Mouse (Mus musculus) brain, embryonic 18.5 days (tissue): ENCODE results near the gene Rps23.
A peak's percentile ranks its signal among the peaks of the same experiment; 100 is the strongest.
"Not testable (repeated sequence)": the region's sequence is repeated elsewhere in the genome, so short reads cannot be mapped to it uniquely, and the experiment has no call there.

Experiments
- DNase-seq: peaks from one replicate; pipeline ENCODE4 v3.0.0-alpha.2; 2012; ENCODE audit warnings: low read depth, low spot score

Gene Rps23

DNA sequence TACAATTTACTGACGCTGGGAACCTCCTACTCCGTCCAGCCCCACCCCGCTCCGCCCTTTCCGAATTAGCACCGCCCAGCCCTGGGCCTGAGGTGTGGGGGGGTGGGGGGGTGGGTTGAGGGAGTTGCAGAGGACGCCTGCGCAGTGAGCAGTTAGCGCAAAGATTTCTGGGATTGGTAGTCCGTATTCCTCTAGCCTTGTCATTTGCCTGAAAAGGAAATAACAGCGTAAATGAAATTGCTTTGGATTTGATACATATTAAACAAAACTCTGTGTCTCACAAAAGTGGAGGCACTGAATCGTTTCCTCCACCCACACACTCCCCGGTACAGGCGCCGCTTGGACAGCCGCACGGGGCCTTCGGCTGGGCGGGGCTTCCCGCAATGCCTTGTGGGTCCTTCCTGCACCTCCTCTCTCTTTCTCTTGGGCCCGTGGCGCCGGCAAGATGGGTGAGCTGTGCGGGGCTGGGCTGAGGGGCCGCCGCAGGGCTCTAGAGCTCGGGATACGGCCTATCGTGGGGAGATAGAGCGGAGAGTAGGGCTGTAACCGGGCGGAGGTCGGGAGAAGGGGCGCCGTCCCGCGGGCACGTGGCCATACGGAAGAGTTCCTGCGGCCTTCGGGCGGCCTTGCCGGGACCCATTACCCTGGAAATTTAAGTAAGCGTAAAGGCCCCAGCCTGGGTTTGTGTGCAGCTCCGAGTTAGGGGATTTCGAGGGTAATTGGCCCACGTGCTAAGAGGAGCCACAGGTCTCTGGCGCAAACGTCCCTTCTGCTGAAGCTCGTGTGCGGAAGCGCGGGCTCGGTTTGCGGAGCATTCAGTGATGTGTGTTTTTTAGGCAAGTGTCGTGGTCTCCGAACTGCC is at the start of gene Rps23:
Gene Rps23 (plus strand): TSS at position 208 of the 862 bp plus-strand sequence.
- DNase-seq = peak; percentile 86

DNA sequence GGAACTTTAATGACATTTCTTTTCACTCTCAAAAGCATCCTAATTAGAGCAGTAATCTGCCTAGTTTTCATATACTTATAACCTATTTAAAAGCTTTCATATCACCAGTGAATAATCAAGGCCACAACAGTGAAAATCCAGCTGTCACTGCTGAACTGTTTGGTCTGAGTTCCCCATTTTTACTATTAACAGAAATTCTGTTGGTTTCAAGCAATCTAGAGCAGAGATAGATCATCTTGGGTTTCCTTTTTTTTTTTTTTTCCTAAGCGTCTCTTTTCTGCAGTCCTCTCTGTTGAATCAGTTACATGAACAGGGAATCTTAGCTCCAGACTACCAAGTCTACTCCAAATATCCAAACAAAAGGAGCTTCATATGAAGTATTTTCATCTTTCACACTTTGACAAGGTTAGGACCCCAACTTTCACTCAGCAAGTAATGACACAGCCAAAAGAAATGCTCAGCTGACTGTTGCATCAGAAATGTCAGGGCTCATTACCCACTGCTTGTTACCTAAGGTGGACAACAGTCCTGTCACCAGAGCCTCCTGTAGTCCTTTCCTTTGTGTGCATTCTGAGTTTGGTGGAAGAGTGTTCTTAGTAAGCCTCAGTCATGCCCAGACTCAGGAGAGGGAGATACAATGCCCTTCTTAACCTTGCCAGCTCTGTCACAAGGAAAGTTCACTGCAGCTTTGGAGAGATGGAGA is 40.9 kb upstream of the Rps23 start:
- no peak for DNase-seq

- DNase-seq = no peak
Measured at GRCm38 (mm10) chr13:90885856-90886532, 36.8 kb upstream of the Rps23 start.

DNA sequence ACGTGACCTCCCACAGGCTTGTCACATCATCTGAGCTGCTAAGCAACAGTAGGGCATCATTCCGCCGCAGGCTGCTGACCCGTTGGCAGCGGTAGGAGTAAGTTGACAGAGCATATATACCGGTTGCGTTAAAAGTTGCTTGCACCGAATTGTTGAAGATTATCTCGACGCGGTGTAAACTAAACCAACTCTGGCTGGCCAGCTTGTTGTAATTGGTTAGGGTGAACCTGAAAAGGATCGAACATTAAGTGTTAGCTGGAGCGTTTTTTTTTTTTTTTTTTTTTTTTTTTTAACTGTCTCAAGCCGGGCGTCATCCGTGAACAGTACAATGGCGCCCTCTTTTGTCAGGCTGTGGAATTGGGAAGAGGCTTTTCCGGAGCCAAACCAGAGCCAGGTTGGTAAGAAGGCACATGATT is 36.2 kb upstream of the Rps23 start:
- DNase-seq = peak; percentile 42

- no peak for DNase-seq
Measured at GRCm38 (mm10) chr13:90890111-90890510, 32.6 kb upstream of the Rps23 start.

DNA sequence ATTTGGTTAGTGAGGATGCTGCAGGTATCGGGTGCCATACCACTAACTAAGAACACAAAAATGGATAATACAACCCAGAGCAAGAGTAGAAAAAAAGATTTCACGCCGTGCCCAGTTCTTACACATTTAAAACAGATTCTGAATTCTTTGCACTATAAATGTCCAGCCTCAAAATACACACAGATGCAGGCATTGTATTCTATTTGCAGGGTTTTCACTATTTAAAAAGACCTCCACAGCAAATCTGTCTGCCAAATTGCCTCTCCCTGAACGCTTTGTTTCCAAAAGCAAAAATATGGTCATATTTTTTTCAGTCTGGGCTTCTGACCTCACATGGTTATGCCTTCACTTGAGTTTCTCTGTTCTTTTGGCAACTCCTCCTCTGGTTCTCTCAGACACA is 27.9 kb upstream of the Rps23 start:
- no peak for DNase-seq

- no peak for DNase-seq
Measured at GRCm38 (mm10) chr13:90896098-90896497, 26.7 kb upstream of the Rps23 start.

GRCm38 (mm10) chr13:90896821-90897220 is 25.9 kb upstream of the Rps23 start:
- DNase-seq = no peak

DNA sequence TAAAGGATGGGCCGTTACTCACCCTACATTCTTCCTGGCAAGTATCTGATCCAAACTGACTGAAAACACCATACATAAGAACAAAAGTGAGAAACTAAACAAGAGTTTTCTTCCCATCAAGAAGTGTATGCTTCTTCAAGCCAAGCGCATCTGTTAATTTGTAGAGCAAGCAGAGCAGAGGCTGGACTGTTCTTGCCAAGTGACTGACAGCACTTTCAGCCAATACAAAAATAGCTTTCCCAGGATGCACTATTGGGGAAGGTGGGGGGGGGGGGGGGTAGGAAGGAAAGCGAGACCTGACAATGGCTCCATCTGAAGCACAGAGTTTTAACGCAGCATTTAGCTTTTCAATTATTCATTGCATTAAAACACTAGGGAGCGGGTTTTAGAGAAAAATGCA is 17.6 kb upstream of the Rps23 start, which contains the start of gene Atp6ap1l:
Gene Atp6ap1l (minus strand): TSS at position 180 of the 400 bp plus-strand sequence.
- DNase-seq = no peak

DNA sequence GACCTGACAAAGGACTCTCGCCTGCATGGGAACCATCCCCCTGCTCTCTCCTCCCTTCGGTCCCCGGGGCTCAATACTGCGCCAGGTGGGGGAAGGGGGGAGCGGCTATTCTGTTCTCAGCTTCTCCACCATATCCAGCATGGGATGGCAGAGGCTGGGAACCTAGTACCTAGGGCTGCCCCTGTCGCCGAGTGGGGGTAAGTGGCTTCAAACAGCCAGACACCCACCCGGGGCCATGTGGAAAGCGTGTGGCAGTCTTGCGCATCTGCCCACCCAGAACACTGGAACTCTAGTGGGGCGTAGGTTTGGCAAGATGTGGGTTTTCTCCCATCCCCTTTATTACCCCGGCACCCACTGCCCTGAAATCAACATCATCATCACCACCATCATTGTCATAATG is 15.4 kb upstream of the Rps23 start:
- no peak for DNase-seq

DNA sequence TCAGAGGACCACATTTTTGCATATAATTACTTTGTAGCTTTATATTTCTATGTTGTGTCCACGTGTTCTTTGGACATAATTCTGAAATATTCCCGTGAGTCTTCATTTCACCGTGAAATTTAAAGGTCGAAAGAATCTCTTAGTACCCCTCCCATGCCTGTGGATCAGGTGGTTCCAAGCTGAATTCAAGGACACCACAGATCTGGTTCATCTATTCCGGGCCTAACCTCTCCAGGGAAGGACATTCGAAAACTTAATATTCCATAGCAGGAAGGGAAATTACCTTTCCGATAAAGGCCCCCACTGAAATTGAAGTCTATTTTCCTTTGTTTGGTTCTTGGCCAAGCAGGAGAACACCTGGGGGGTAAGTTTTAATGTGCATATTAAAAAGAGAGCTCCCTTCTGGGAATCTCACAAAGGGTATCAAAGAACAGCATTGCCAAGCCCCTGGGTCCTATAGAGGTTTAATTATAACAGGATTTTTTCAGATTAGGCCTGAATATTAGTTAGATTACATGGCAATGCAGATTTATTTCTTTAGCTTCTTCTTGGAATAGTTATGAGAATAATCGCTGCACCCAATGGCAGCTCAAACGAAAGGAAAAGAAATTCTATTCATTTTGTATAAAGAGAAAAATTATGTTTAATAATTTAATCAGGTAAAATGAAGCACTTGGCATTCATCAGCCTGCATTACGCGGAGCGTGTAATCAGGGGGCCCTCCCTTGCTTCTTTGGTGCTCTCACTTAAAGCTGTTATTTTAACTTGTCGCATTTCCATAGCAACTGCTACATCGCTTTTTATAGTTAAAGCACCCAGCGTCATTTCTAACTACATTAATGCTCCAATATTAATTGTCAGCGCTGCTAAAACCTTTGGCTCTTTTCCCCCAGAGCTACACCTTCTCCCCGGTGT is 9.7 kb upstream of the Rps23 start:
- peak; percentile 50 for DNase-seq

- DNase-seq = no peak
Measured at GRCm38 (mm10) chr13:90913675-90914192, 9.0 kb upstream of the Rps23 start.

DNA sequence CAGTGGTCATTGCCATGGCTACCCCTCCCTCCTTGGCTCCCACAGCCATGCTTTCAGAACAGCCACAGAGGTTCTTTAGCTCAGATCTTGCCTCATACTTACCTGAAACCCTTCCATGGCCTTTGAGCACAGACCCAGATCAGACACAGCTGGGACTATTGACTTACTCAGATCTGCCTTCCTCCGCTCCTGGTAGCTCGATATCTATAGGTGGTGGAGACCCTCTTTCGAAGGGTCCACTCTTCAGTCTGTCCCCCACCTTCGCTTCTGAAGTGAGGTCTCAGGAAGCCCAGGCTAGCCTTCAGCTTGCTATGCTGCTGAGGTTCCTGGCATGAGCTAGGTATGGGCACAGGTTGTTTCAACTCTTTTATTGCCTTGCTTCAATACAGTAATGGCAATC is 8.0 kb upstream of the Rps23 start:
- DNase-seq = no peak

GRCm38 (mm10) chr13:90923617-90924016 is 859 bp downstream of the Rps23 start:
- not testable (repeated sequence) for DNase-seq

DNA sequence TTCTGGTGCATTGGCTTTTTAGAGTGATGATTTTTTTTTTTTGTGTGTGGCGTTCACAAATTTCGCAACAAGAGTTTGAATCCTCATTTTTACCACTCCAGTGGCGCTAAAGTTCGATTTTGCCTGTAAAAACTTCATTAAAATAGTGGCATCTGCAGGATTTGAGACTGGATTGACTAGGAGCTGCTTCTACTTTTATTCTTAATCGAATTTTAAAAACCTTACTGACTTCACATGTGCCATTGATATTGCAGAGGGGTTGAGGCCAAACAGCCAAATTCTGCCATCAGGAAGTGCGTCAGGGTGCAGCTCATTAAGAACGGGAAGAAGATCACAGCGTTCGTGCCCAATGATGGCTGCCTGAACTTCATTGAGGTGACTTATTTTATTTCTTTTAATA is 1.3 kb downstream of the Rps23 start:
- DNase-seq = no peak

DNA sequence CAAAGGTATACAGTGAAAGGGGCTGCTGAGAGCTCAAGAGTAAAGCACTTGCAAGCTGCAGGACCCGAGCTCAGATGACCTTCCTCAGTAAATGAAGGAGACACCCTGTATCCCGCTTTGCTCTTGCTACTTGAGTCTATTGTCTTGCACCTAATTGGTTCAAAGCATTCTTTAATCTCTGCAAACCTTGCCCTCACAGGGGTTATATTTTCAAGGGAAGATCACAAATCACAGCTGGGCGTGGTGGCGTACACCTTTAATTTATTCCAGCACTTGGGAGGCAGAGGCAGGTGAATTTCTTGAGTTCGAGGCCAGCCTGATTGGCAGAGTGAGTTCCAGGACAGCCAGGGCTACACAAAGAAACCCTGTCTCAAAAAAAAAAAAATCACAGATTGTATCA is 2.4 kb downstream of the Rps23 start:
- DNase-seq = no peak

DNA sequence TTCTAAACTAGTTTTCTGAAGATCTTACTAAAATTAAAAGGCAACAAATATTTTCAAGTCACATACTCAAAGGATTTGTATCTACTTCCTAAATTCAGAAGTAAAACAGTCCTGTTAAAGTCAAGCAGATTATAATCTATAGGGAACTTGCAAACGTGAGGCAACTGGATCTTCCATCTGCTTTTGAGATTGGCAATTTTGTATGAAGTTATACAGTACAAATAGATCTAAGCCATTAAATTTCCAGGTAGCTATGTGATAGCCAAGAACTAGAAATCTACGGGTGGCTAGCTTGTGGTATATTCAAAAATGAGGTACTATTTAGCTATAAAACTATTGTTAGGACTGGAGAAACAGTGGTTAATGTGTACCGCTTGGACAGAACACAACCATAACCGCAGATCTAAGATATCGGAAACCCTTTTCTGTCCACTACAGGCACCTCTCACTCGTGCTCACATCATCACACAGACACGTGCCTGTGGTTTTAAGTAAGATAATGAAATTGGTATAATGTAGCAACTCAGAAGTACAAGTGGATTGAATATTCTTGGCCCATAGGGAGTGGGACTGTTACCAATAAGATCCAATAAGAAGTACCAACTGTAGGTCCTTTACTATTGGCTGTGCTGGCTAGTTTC is 3.5 kb downstream of the Rps23 start:
- DNase-seq = no peak

- DNase-seq = no peak
Measured at GRCm38 (mm10) chr13:90926938-90927633, 4.3 kb downstream of the Rps23 start.

DNA sequence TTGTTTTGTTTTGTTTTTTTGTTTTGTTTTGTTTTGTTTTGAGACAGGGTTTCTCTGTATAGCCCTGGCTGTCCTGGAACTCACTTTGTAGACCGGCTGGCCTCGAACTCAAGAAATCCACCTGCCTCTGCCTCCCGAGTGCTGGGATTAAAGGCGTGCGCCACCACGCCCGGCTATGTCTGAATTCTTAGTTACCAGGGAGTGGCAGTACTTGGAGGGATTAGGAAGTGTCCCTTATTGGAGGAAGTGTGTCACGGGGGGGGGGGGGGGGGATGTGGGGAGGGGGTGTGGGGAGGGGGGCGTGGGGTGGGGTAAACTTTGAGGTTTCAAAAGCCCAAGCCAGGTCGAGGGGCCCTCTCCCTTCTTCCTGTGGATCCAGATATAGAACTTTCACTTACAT is 5.5 kb downstream of the Rps23 start:
- not testable (repeated sequence) for DNase-seq

- peak; percentile 45 for DNase-seq
Measured at GRCm38 (mm10) chr13:90929847-90930246, 7.1 kb downstream of the Rps23 start.
